Mouse (Mus musculus) heart, embryonic 16.5 days (tissue): ENCODE results near the gene Pdlim3. TPM values are rescaled to one million over a fixed set of nuclear protein-coding genes. Genes with fewer than 3 reads are reported as not detected.

Experiments used
- ATAC-seq: fragments of 200-750 bp; cut with Nextera tagmentation; replicated peaks from 2 replicates; pipeline ENCODE4 v1.8.0; 2017; ENCODE audit warnings: moderate number of reproducible peaks; ENCODE audit not compliant: insufficient read depth, low FRiP score; ENCODE audit errors: extremely low read depth
- H3K27ac ChIP-seq: fragments of 300-500 bp; sonication (generic); 2 replicates; pipeline ENCODE4 v1.5.1; 2014; ENCODE audit warnings: mild to moderate bottlenecking, low read length, control low read depth, moderate library complexity
- H3K27me3 ChIP-seq: fragments of 300-500 bp; sonication (generic); 2 replicates; pipeline ENCODE4 v1.6.1; 2014; ENCODE audit warnings: low read length, mixed read lengths; ENCODE audit not compliant: control insufficient read depth, insufficient read depth
- H3K36me3 ChIP-seq: fragments of 300-500 bp; sonication (generic); 2 replicates; pipeline ENCODE4 v1.6.1; 2014; ENCODE audit not compliant: control insufficient read depth, insufficient read depth
- H3K4me1 ChIP-seq: fragments of 300-500 bp; sonication (generic); 2 replicates; pipeline ENCODE4 v1.6.1; 2014; ENCODE audit warnings: low read length, mixed read lengths; ENCODE audit not compliant: control insufficient read depth, insufficient read depth
- H3K4me2 ChIP-seq: fragments of 300-500 bp; sonication (generic); 2 replicates; pipeline ENCODE4 v1.6.1; 2014; ENCODE audit warnings: low read depth, mild to moderate bottlenecking, control low read depth, low read length
- H3K4me3 ChIP-seq: fragments of 300-500 bp; sonication (generic); 2 replicates; pipeline ENCODE4 v1.5.1; 2014; ENCODE audit warnings: mild to moderate bottlenecking, control low read depth, low read length
- H3K9ac ChIP-seq: fragments of 300-500 bp; sonication (generic); 2 replicates; pipeline ENCODE4 v1.6.1; 2014; ENCODE audit warnings: low read length, control low read depth
- H3K9me3 ChIP-seq: fragments of 300-500 bp; sonication (generic); replicated peaks from 2 replicates; pipeline ENCODE4 v1.6.1; 2016; ENCODE audit warnings: low read length; ENCODE audit not compliant: control insufficient read depth
- WGBS: fragments of 180-500 bp; shearing (Covaris S2); extraction: QIAGEN DNeasy Blood & Tissue Kit; methylation state at CpG from one replicate; pipeline ENCODE4 v1.1.7; 2014; 5-methylcytosine and 5-hydroxymethylcytosine counted together
- polyA plus RNA-seq: library from polyadenylated mRNA; unstranded; fragments of >200 nt; fragmentation: Nextera tagmentation; extraction: Ambion mirVana; gene quantifications from 2 replicates; pipeline ENCODE4 v1.2.1, GENCODE M21; 2015

Pdlim3 gene
- polyA plus RNA-seq, 1 experiment from 2014 or later: 148 TPM

GRCm38 (mm10) chr8:45889737-45890136 is 4.5 kb downstream of the Pdlim3 start:
- Histone ChIP-seq H3K4me1 (peaks cover 8% of the 10 kb centered on the region), H3K27ac (no peak overlapping the region), H3K4me2 (no peak overlapping the region), H3K27me3 (no peaks in the 10 kb centered on the region), H3K36me3 (0 out of 2 replicates have a peak, but pooled peaks cover 2% of the 10 kb centered on the region), H3K4me3 (no peak overlapping the region), H3K9me3 (no peaks in the 10 kb centered on the region), H3K9ac (no peak overlapping the region)
- 85% methylated on average over 7 of the region's 7 CpGs for WGBS
- no peak for ATAC-seq

- no peak overlapping the region for H3K27ac ChIP-seq
- 76% methylated on average over 3 of the region's 3 CpGs for WGBS
- no peak overlapping the region for H3K4me2 ChIP-seq
- no peak overlapping the region for H3K9ac ChIP-seq
- H3K9me3 ChIP-seq: no peaks in the 10 kb centered on the region
- H3K4me3 ChIP-seq: no peak overlapping the region
- H3K4me1 ChIP-seq: peaks cover 14% of the 10 kb centered on the region
- no peaks in the 10 kb centered on the region for H3K27me3 ChIP-seq
- 0 out of 2 replicates have a peak, but pooled peaks cover 5% of the 10 kb centered on the region for H3K36me3 ChIP-seq
- no peak for ATAC-seq
Measured at GRCm38 (mm10) chr8:45896590-45896989, 11.3 kb downstream of the Pdlim3 start.

GRCm38 (mm10) chr8:45899783-45900182 is 14.5 kb downstream of the Pdlim3 start:
- Histone ChIP-seq H3K9ac (no peak overlapping the region), H3K27ac (peak overlapping the region; percentile 42), H3K4me1 (peaks cover 28% of the 10 kb centered on the region), H3K9me3 (no peaks in the 10 kb centered on the region), H3K4me3 (no peak overlapping the region), H3K4me2 (no peak overlapping the region), H3K27me3 (no peaks in the 10 kb centered on the region), H3K36me3 (0 out of 2 replicates have a peak, but pooled peaks cover 3% of the 10 kb centered on the region)
- 56% methylated on average over 3 of the region's 3 CpGs for WGBS
- no peak for ATAC-seq

GRCm38 (mm10) chr8:45901626-45902025 is 16.4 kb downstream of the Pdlim3 start:
- peak; percentile 88 for ATAC-seq
- Histone ChIP-seq H3K4me3 (peak overlapping the region; percentile 3; the same call in 1 of the 2 replicates), H3K36me3 (peaks cover 9% of the 10 kb centered on the region; the same call in 1 of the 2 replicates), H3K4me2 (peak overlapping the region; percentile 29), H3K27ac (peak overlapping the region; percentile 89), H3K4me1 (peaks cover 25% of the 10 kb centered on the region), H3K9ac (peak overlapping the region; percentile 37), H3K9me3 (no peaks in the 10 kb centered on the region), H3K27me3 (no peaks in the 10 kb centered on the region)
- 33% methylated on average over 8 of the region's 8 CpGs for WGBS

GRCm38 (mm10) chr8:45903659-45904058 is 18.4 kb downstream of the Pdlim3 start:
- Histone ChIP-seq H3K27me3 (no peaks in the 10 kb centered on the region), H3K36me3 (peaks cover 9% of the 10 kb centered on the region; the same call in 1 of the 2 replicates), H3K4me1 (peaks cover 25% of the 10 kb centered on the region), H3K4me3 (no peak overlapping the region), H3K9me3 (no peaks in the 10 kb centered on the region), H3K27ac (peak overlapping the region; percentile 74), H3K4me2 (no peak overlapping the region), H3K9ac (no peak overlapping the region)
- WGBS: 8% methylated on average over 3 of the region's 3 CpGs
- ATAC-seq: peak; percentile 57; the same call in 1 of the 2 replicates

- H3K4me3 ChIP-seq: no peak overlapping the region
- no peaks in the 10 kb centered on the region for H3K9me3 ChIP-seq
- H3K27me3 ChIP-seq: no peaks in the 10 kb centered on the region
- peaks cover 11% of the 10 kb centered on the region; the same call in 1 of the 2 replicates for H3K36me3 ChIP-seq
- WGBS: 82% methylated on average over 7 of the region's 7 CpGs
- peaks cover 19% of the 10 kb centered on the region for H3K4me1 ChIP-seq
- no peak overlapping the region for H3K4me2 ChIP-seq
- no peak overlapping the region for H3K27ac ChIP-seq
- ATAC-seq: no peak
- no peak overlapping the region for H3K9ac ChIP-seq
Measured at GRCm38 (mm10) chr8:45905591-45906250, 20.5 kb downstream of the Pdlim3 start.

GRCm38 (mm10) chr8:45906251-45906619 is 21.0 kb downstream of the Pdlim3 start:
- Histone ChIP-seq H3K4me2 (no peak overlapping the region), H3K4me1 (peaks cover 17% of the 10 kb centered on the region), H3K27ac (no peak overlapping the region), H3K27me3 (no peaks in the 10 kb centered on the region), H3K9me3 (no peaks in the 10 kb centered on the region), H3K4me3 (no peak overlapping the region), H3K36me3 (peaks cover 11% of the 10 kb centered on the region; the same call in 1 of the 2 replicates), H3K9ac (no peak overlapping the region)
- ATAC-seq: no peak
- 92% methylated on average over 4 of the region's 4 CpGs for WGBS

GRCm38 (mm10) chr8:45913707-45914106 is 28.4 kb downstream of the Pdlim3 start:
- H3K27ac ChIP-seq: no peak overlapping the region
- no peaks in the 10 kb centered on the region for H3K9me3 ChIP-seq
- H3K9ac ChIP-seq: no peak overlapping the region
- H3K27me3 ChIP-seq: no peaks in the 10 kb centered on the region
- WGBS: 92% methylated on average over 11 of the region's 11 CpGs
- H3K4me1 ChIP-seq: peaks cover 7% of the 10 kb centered on the region; the same call in 1 of the 2 replicates
- no peak overlapping the region for H3K4me3 ChIP-seq
- no peak overlapping the region for H3K4me2 ChIP-seq
- ATAC-seq: no peak
- peaks cover 19% of the 10 kb centered on the region for H3K36me3 ChIP-seq

- Histone ChIP-seq H3K4me2 (no peak overlapping the region), H3K4me1 (peaks cover 7% of the 10 kb centered on the region; the same call in 1 of the 2 replicates), H3K36me3 (peaks cover 29% of the 10 kb centered on the region), H3K4me3 (no peak overlapping the region), H3K27me3 (no peaks in the 10 kb centered on the region), H3K9ac (no peak overlapping the region), H3K9me3 (no peaks in the 10 kb centered on the region), H3K27ac (peak overlapping the region; percentile 51)
- ATAC-seq: no peak
- 58% methylated on average over 3 of the region's 3 CpGs for WGBS
Measured at GRCm38 (mm10) chr8:45916496-45916895, 31.2 kb downstream of the Pdlim3 start.
